Mouse (Mus musculus) frontal cortex, postnatal 36 days (tissue): ENCODE measurements at regions not wholly inside any gene's neighbourhood (a gene's known extent, or its start where the extent isn't known, plus 50 kb on each side); places are given as distances from the start of the nearest gene placed in this dataset.
A peak's percentile ranks its signal among the peaks of the same experiment; 100 is the strongest.
"Not testable (repeated sequence)": the region's sequence is repeated elsewhere in the genome, so short reads cannot be mapped to it uniquely, and the experiment has no call there.

Experiments
- DNase-seq, 2 experiments: peaks; one replicate each; pipeline ENCODE4 v3.0.0; 2022; ENCODE audit warnings: low spot score in 2 of 2

DNA sequence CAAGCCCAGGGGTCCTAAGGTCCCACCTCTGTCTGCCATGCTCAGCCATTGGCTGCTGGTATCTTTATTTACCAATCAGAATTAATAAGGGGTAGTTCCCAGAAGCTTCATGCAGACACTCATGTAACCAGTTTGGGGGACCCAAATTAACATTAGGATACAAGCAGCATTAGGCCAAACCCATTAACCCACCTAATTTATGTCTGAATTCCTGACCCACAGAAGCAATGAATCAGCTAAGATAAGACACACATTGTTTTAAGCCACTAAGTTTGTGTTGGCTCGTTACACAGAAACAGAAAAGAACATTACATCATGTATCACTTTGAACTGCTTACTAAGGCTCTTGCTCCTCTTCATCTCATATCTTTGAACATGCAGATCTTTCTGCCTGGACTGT is 461.0 kb downstream of the Lmo7 start:
- DNase-seq, result no peak

DNA sequence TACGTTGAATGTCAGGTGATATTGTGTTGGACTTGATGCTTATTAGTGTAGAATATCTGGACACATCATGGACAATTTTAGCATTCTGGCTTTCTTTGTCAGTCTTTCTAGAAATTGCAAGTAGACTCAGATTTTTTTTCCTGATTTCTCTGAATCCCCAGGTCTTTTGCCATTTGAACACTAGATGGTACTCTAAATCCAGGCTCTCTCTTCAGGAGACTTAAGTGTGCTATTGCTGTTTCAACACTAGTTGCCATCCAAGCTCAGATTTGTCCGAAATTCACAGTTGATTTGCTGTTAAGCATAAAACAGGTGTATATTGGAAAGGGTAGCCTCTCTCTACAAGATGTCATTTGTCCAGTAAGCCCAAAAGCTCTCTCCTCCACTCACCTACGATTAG is 451.5 kb downstream of the Lmo7 start:
- peak in 1 of 2 experiments; percentile 18 for DNase-seq

DNA sequence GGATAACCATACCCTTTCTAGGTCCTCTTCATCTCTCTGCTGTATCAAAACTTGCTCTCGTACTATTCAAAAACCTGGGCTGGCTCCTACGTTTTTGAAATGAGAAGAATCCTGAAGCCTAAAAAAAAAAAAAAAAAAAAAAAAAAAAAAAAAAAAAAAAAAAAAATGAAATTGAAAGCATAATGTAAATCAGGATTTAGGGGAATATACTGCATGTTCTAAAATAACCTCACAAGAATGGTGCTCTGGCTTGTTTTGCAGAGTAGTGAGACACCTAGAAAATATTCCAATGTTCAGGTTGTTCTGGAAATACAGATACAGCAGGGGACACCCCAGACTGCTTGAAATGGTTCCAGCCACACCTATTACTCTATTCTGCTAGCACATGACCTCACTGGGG is 442.0 kb downstream of the Lmo7 start:
- no peak for DNase-seq

DNA sequence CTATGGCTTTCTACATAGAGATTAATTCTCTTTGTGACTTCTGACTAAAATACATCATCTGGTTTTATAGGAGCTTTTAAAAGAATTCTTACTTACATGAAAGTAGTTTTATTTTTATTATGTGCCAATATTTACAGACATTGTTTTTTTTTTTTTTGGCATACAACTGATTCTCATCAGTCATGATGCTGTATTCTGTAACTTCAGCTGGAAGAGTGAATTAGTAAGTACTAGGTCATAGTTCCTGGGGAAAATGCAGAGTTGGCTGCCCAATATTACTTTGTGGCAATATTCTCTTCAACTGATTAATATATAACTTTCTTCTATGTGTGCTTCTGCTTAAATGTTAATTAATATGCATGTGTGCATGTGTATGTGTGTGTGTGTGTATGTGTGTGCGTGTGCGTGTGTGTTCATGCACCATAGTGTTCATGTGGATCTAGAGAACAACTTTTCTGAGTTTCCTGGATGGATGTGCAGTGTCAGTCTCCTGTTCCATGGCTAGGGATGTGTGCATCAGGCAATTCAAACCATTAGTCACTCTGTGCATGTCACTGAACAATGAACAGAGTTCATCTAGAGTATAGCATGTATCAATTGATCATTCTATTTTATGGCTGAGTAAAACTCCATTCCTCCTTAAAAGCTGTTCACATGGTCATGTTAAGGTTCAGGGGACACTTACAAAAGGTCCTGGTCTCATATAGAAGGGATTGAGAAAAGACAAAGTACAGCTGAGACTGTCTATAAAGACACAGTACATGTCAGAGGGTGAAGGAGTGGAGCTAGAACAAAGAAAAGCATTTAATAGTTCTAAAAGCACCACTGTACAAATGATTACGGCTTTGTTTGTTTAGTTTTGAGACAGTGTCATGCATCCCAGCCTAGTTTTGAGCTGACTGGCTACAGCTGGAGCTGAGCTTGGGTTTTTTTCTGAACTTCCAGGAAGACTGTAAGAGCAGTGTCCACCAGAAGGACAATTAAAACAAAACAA is 431.8 kb downstream of the Lmo7 start:
- no peak for DNase-seq

DNA sequence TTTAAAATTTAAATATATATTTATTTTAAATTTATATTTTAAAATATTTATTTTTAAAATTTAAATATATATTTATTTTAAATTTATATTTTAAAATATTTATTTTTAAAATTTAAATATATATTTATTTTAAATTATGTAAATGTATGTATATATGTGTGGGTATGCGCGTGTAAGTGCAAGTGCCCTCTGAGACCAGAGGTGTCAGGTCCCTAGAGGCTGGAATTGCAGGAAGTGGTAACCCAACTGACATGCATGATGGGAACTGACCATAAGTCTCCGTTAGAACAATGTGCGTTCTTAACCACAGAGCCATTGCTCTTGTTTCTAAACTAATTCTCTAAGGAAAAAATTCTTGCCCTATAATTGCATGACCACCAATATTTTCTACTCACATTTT is 420.7 kb downstream of the Lmo7 start:
- DNase-seq, result not testable (repeated sequence)

DNA sequence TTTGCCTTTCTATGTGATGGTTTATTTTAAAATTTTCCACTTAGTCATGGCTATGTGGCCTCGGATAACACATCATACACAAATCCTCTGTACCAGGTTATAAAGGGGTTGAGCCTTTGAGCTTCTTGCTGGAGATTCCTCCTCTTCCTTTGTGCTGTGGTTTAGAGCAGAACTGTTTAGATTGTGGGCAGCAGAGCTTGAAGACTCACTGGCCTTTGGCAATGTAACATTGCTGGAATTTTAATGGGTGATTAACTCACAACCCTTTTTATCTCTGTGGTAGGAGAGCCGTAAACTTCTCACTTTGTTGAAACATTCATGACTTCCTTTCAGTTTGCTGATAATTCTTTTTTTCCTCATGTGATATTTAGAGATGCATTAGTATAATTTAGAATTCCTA is 413.0 kb downstream of the Lmo7 start:
- no peak for DNase-seq

DNA sequence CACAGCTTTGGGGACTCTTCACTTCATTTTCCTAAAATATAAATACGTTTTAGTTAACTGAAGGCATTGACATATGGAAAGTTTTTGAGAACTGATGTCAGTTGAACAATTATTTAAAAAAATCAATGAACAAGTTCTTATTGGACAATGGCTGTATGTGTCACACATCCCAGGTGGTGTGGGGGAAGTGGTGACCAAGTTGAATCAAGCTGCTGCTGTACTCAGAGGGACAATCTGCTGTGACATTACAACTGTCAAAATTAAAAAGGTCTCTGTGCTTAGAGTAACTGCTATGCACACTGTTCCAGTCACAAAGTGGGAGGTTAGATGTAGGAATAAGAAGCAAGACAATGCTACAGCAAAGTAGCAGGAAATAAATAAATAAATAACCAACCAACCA is 409.2 kb downstream of the Lmo7 start:
- no peak for DNase-seq

DNA sequence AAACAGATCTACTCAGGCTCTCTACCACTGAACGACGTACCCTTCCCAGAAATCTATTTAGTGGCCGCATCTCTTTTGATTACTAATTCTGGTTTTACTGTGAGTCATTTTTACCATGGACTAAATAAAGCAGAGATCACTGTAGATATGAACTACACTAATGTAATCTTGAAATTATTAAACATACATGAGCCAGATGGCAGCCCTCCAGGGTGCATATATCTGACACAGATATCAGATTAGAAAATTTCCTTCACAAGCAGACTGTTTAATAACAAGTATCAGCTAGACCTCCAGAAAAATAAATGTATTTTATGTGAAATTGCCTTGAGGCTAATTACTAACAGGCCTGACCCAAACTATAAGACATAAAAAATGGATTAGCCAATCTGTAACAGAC is 388.4 kb downstream of the Lmo7 start:
- no peak for DNase-seq

DNA sequence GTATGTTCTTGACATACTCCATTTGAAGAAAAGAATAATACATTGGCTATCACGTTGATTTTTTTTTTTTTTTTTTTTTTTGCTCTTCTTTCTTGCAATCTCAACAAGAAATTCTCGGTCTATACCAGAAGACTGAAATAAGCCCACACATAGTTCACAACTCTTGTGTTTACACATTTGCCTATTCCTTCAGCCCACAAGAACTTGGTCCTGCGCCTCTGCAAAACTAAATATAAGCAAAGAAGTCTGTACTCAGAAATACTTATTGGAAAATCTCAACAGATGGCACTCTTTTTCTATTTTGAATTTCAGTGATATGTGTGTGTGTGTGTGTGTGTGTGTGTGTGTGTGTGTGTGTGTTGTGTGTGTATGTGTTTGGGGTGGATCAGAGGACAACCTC is 376.4 kb downstream of the Lmo7 start:
- DNase-seq, result peak in 1 of 2 experiments; percentile 23

DNA sequence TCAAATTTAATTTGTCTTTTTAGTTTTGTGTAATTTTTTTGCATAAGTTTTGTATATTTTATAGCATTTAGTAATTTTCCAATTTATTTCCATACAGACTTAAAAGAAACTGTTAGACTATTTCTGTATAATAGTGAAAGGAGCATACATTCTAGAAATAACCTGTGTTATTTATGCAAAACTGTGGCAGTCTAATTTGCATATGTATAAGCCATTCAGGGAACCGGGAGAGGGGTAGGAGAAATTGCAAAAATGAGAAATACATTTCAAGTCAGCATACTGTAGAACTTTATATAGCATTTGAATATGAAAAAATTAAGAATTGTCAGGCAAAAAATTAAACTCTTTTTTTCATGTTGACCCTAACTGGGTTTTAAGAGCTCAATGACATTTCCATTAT is 364.3 kb downstream of the Lmo7 start:
- DNase-seq, result no peak

DNA sequence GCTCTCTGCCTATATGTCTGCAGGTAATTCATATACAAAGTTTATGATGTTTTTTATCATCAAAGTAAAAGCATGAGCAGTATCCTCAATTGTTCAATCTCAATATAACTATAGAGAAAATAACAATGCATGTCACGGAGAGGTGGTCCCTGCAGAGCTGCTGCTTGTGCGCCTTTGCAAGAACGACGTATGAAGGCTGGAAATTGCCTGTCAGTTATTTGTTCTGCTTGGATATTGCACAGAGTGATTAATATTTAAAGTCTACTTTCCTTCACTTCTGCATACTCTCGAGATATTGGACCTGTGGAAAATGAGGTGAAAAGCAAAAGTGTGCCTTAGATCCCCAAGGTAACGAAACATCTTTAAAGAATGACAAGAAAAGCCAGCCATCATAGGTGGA is 362.8 kb downstream of the Lmo7 start:
- no peak for DNase-seq

DNA sequence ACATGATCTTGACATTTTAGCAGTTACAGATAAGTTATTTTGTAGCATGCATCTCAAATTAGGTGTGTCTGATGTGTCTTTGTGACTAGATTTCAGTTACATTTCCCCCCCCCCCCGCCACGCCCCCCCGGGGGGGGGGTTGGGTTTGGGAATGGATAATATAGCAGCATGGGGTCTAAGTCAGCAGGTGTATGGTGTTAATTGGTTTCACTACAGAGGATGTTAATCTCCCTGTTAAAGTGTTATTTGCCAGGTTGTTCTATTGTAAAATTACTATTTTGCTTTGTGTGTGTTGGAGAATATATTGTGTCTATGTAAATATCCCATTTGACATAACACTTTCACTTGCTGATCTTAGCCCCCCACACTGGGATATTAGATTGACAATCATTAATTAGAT is 319.2 kb downstream of the Lmo7 start:
- DNase-seq, result no peak

DNA sequence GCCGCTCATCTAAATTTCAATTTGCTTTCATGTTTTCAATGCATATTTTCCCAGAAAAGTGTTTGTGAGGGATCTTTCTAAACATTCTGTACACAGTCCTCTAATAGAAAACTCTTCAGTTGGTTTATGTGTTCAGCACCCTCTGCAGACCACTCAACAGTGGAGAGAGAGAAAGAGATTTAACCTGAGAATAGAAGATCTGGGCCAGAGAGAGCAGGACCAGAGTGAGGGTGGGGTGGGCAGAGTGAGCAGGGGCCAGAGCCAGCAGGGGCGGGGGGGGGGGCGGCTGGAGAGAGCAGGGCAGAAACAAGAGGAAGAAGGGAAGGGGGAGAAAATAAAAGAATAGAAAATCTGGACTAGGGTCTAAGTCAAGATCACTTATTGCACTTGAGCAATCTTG is 318.7 kb downstream of the Lmo7 start:
- DNase-seq, result no peak

DNA sequence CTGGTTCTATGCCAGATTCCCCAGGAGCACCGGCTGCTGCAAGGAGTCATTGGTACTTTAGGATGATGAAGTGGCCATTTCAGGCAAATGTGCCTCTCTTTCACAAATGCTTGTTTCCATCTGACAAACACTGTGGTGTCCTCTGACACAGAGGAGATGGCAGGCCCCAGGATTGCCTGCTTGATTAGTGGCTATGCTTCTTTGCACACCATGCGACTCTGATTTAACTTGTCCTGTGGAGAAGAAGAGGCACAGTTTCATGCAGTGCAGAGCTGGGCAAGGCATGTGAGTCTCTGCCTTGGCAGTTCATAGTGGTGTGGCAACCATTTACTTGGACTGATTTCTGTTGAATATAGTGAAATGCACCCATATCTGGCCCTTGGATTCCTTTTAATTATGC is 308.4 kb downstream of the Lmo7 start:
- DNase-seq, result no peak

DNA sequence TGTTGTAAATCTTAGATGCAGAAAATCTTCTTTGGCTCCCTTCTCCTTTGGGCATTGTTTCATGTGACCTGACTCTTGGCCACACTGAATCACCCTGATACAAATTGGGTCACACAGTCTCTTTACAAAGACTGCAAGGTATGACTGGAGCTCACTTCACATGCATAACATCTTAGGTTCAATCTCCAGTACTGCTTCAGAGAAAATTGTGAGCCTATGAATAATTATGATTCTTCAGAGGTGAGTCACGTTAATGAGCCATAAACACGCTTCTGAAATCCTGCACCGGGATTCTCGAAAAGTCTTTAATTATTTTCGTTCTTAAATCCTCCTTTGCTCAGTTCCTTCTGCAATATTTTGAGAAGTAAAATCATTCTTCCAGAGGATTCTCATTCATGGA is 307.7 kb downstream of the Lmo7 start:
- no peak for DNase-seq

DNA sequence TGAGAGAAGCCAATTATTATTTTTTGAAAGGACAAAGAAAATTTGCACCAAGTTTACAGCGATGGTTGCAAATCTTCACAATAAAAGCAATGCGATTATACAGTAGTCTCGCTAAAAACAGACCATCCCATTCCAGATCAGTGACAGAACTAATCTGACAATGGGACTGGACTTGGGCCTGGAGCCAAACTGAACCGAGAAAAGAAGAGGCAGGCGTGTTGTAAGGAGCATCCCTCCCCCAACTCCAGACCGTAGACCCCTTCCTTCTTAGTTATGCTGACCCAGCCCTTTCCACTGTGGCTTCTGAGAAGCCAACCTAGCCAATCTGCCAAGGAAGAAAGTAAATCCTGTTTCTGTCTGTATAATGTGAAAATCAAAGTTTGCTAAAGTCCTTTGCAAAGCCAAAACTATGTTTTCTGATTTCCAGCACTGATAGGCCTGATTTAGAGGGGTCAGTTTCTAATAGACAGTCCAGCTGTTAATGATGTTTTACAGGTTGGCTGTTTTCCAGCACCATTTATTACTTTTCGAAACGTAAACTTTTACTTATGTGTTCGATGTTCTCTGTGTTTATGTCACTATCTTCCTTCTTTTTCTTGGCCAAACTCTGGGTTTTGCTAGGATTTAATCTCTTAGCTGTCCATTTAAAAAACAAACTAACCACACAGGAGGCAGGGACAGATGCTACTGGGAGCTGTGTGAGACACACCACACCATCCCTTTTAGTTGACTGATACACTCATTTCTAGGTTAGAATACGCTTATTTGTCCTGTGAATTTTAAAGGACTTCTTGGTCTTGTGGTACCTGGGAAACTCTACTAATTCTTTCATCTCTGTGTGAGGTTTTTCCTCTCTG is 301.5 kb downstream of the Lmo7 start:
- no peak for DNase-seq

DNA sequence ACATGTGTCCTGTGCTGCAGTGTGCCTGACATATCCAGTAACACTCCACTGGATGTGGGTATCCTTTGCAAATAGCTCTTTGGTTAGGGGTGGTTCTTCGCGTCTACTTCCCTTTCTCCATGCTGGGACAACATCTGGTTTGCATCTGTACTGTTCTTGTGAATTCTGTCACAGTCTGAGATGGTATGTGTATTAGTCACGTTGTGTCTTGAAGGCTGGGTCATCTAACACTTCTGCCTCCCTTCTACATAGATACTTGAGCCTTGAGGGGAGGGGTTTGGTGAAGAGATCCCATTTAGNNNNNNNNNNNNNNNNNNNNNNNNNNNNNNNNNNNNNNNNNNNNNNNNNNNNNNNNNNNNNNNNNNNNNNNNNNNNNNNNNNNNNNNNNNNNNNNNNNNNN is 294.9 kb downstream of the Lmo7 start:
- no peak for DNase-seq

DNA sequence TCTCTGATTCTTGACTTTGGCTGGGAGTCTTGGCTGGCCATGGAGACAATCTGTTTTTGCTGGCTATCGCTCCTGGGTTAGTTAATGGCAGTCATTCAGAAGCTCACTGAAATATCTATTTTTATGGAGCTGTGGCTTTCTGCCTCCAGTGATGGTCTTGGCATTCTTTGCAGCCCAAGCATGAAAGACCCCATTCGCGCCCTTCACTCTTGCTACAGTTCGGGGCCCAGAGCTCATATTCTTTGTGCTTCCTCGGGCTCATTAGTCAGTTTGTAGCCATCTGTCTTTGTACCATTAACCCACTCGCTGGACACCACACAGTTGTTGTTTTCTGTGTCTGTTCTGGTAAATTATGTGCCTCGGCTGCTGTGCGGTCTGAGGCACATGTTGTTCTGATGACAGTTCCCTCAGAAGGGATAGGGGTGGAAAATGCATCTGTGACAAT is 290.4 kb downstream of the Lmo7 start:
- DNase-seq, result no peak

DNA sequence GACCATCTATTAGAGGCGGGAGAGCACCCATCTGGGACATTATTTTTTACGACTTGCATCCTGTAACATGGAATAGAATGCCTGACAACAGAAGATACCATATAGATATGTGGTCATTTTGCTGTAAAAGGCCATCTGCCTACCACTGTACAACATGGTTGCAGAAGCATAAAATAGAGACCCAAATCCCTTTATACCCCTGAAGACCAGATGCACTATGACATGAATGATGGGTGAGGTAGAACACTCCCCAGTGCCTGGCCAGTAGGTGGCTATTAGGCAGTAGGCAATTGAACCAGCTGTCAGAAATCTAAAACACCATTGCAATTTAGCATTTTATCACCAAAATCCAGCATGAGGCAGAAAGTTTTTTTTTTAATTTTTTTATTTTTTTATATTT is 289.6 kb downstream of the Lmo7 start:
- DNase-seq, result no peak

DNA sequence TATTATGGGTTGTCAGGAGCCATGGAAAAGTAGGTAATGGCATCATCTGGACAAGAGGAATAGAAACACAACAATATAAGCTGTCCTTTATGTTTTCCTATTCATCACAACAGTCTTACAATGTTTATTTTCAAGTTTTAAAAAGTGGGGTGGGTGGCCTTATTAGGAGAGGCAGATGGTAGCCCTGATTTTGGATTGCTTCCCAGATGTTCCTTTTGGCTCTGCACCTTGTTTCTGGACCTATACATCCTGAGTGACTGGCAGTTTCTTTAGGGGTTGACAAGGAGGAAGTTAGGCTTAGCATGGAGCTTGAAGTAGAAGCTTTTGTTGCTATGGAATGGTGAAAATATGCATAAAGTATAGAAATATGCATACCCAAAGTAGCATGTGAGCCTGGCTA is 286.8 kb downstream of the Lmo7 start:
- DNase-seq, result no peak

DNA sequence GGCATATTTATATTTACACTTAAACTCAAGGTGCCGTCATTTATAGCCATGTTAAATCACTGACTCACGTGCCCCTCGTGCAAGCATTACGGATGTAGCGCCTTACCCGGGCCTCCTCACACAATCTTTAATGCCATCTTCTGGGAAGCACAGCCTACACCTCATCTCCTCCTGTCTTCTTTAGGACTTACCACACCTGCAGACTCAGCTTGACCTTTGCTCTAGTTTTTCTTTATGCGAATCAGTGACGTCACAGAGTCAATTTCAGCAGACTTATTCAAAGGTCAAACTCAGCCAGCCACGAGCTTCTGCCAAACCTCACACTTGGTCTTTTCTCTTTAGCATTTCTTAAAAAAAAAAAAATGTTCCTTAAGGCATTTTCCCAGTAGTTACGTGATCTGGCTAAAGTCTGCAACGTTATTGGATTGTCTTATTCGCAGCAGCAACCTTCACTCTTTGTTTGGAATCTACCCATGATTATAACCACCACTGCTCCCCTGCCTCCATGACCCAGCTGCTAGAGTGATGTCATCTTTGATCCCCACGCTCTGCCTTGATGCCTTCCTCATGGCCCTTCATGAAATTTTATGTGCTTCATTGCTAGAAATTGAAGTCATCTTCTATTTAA is 285.3 kb downstream of the Lmo7 start:
- DNase-seq, result no peak

DNA sequence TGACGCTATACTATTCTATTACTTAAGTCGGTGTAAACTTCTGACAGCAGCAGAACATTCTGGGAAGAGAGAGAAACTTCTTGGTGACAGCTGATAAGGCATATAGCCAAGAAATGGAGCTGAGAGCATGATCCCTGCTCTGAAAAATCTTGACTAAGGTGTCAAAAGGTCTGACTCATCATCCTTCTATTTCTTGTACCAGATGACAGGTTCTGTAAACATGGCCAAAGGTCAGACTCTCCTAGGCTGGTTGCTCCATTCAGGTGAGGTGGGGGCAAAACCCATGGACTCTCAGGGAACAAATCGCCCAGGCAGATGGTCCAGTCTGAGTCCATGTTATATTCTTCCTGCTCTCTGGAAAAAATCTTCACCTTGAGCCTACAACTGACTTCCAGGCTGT is 283.5 kb downstream of the Lmo7 start:
- no peak for DNase-seq
